Mouse (Mus musculus): ENCODE measurements around the gene Tmem150a.

DNA sequence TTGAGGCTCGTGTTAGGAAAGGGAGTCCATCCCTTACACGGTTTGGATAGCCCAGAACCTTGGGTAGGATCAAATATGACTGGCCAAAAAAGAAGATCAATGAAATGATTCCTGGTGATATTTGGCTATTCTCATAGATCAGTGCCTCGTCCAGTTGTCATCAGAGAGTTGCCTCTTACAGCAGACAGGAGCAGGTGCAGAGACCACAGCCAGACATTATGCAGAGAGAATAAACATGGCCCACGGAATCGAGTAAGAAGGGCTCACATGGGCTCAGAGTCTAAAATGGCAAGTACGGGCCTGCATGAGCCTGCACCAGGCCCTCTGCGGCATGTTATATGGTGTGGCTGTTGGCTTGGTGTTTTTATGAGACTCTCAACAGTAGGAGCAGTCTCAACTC lies 50.1 kb downstream of the Tmem150a start:
- TF ChIP-seq GATA1 (IDR thresholded peaks at IDR 0.05; ENCODE audit: low read length) (no peak), TAL1 (IDR thresholded peaks at IDR 0.05; ENCODE audit: low read length) (no peak)
